Mouse (Mus musculus): Measurements from ENCODE around the gene Enpp3.

DNA sequence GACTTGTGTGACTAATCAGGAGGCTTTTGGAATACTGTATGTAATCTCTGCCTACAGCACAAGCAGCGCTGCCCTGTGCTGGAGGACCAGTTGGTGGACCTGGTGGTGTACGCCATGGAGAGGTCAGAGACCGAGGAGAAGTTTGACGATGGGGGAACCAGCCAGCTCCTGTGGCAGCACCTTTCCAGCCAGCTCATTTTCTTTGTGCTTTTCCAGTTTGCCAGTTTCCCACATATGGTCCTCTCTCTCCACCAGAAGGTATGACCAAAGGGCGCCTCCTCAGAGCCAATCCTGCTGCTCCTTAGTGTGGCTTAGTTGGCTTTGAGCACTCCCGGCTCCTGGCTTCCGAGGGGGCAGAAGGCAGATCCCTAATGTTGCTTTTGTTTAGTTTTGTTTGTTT lies 45.7 kb upstream of the Enpp3 start:
- no peak for TF ChIP-seq CTCF (IDR thresholded peaks at IDR 0.05; ENCODE audit: insufficient read depth, low read depth, low read length)
- TF ChIP-seq POLR2A (IDR thresholded peaks at IDR 0.05; ENCODE audit: insufficient read depth, low read depth, low read length), result no peak

Measured in olfactory bulb, adult 2 months (tissue).